Comparison of ENCODE assay signal across 34 mouse cellular contexts in the genomic region with DNA sequence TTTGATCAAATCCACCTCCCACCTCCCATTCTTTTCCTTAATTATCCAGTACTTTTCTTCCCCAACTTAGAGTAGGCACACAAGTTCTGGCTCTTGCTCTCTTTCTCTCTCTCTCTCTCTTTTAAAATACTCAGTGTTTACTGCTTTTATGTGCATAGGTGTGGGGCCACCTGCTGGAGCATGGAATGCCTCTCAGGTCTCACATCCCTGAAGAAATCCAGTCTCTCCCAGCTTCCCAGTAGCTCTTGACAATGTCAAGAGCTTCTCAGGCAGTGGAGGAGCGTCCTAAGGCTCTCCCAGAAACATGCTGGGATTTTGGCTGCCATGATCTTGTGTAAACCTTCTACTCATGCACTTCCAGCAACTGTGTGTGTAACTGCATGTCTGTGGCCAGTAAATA. TPM values are rescaled to one million over a fixed set of nuclear protein-coding genes. Genes with fewer than 3 reads are reported as not detected.
A peak's percentile ranks its signal among the peaks of the same experiment; 100 is the strongest.
DNase-seq lines count a peak whose midpoint lies in the region; ATAC-seq and TF ChIP-seq lines count a peak whose summit lies in the region.
"Had no signal": no experiment of that assay in that cellular context is flagged by ENCODE, and none has a peak within 500 bp of the region (broad histone marks: within the 10 kb centered on the region; RNA-seq: fewer than 3 reads in every experiment).

No protein-coding gene starts in this region.

- ATAC-seq in kidney, postnatal 0 days (replicated peaks; ENCODE audit: low FRiP score, low read depth): no peak
- ATAC-seq in activated CD4-positive, CD25-positive, alpha-beta regulatory T cell, adult 4 months: no peak
- no peak for ATAC-seq in forebrain, postnatal 0 days
- ATAC-seq: forebrain, embryonic 13.5 days; midbrain, embryonic 15.5 days; Patski had no signal

- H3K4me3 ChIP-seq in kidney, postnatal 0 days (replicated peaks; ENCODE audit: low read depth, low read length): no peak overlapping the region
- no peak overlapping the region for H3K4me3 ChIP-seq in lung, adult 2 months (replicated peaks; ENCODE audit: extremely low read depth, low read depth, low read length)
- H3K4me3 ChIP-seq in forebrain, postnatal 0 days (ENCODE audit: low read depth, low read length): no peak overlapping the region
- H3K4me3 ChIP-seq: forebrain, embryonic 13.5 days; heart, embryonic 12.5 days; hindbrain, embryonic 13.5 days; limb, embryonic 12.5 days; midbrain, embryonic 10.5 days; midbrain, embryonic 15.5 days had no signal

- WGBS in kidney, postnatal 0 days: 71% methylated on average over 1 of the region's 1 CpGs
- WGBS in lung, adult 2 months: 63% methylated on average over 1 of the region's 1 CpGs
- WGBS in forebrain, postnatal 0 days: 57% methylated on average over 1 of the region's 1 CpGs

- no peak overlapping the region for H3K4me2 ChIP-seq in kidney, postnatal 0 days (ENCODE audit: low read length)
- H3K4me2 ChIP-seq in forebrain, postnatal 0 days (ENCODE audit: low read depth): no peak overlapping the region
- H3K4me2 ChIP-seq: forebrain, embryonic 13.5 days; heart, embryonic 12.5 days; hindbrain, embryonic 13.5 days; limb, embryonic 12.5 days; midbrain, embryonic 15.5 days had no signal

- TF ChIP-seq CTCF in kidney, postnatal 0 days (IDR thresholded peaks at IDR 0.05; ENCODE audit: low read depth): peak; percentile 31; the same call in 1 of the 2 replicates
- TF ChIP-seq CTCF in lung, adult 2 months (IDR thresholded peaks at IDR 0.05; ENCODE audit: insufficient read depth, low read length): 0 out of 2 replicates have a peak, but pooled peaks have one; percentile 20
- TF ChIP-seq CTCF in forebrain, postnatal 0 days (IDR thresholded peaks at IDR 0.05; ENCODE audit: low read depth): no peak

- H3K36me3 ChIP-seq in kidney, postnatal 0 days (ENCODE audit: insufficient read depth, low read length): no peaks in the 10 kb centered on the region
- no peaks in the 10 kb centered on the region for H3K36me3 ChIP-seq in forebrain, postnatal 0 days (ENCODE audit: insufficient read depth)
- H3K36me3 ChIP-seq: hindbrain, embryonic 13.5 days; midbrain, embryonic 10.5 days; midbrain, embryonic 15.5 days had no signal

- no peaks in the 10 kb centered on the region for H3K27me3 ChIP-seq in kidney, postnatal 0 days (ENCODE audit: insufficient read depth, low read length)
- H3K27me3 ChIP-seq in forebrain, postnatal 0 days (ENCODE audit: insufficient read depth, low read length): no peaks in the 10 kb centered on the region
- H3K27me3 ChIP-seq: forebrain, embryonic 13.5 days; heart, embryonic 12.5 days; hindbrain, embryonic 13.5 days; limb, embryonic 12.5 days; midbrain, embryonic 15.5 days; Patski had no signal

- H3K4me1 ChIP-seq in kidney, postnatal 0 days (replicated peaks; ENCODE audit: insufficient read depth, low read length): no peaks in the 10 kb centered on the region
- peaks cover 2% of the 10 kb centered on the region; the same call in 1 of the 2 replicates for H3K4me1 ChIP-seq in lung, adult 2 months (ENCODE audit: control insufficient read depth, insufficient read depth, low read length)
- H3K4me1 ChIP-seq in forebrain, postnatal 0 days (ENCODE audit: insufficient read depth): no peaks in the 10 kb centered on the region
- H3K4me1 ChIP-seq: forebrain, embryonic 13.5 days; heart, embryonic 12.5 days; hindbrain, embryonic 13.5 days; limb, embryonic 12.5 days; midbrain, embryonic 10.5 days; midbrain, embryonic 15.5 days had no signal

- no peak overlapping the region for H3K9ac ChIP-seq in kidney, postnatal 0 days (ENCODE audit: low read depth, low read length)
- no peak overlapping the region for H3K9ac ChIP-seq in forebrain, postnatal 0 days
- H3K9ac ChIP-seq: forebrain, embryonic 13.5 days; heart, embryonic 12.5 days; hindbrain, embryonic 13.5 days; limb, embryonic 12.5 days; midbrain, embryonic 15.5 days had no signal

- TF ChIP-seq POLR2A in lung, adult 2 months (IDR thresholded peaks at IDR 0.05; ENCODE audit: borderline replicate concordance, extremely low read depth, low read depth, low read length): no peak

- no peak overlapping the region for H3K27ac ChIP-seq in kidney, postnatal 0 days
- no peak overlapping the region for H3K27ac ChIP-seq in forebrain, postnatal 0 days (ENCODE audit: low read depth, low read length)
- H3K27ac ChIP-seq: forebrain, embryonic 13.5 days; hindbrain, embryonic 13.5 days; limb, embryonic 12.5 days; midbrain, embryonic 10.5 days; midbrain, embryonic 15.5 days had no signal

- no peaks in the 10 kb centered on the region for H3K9me3 ChIP-seq in kidney, postnatal 0 days (replicated peaks; ENCODE audit: low read length)
- H3K9me3 ChIP-seq in forebrain, postnatal 0 days (ENCODE audit: low read length): no peaks in the 10 kb centered on the region
- H3K9me3 ChIP-seq: forebrain, embryonic 13.5 days; heart, embryonic 12.5 days; hindbrain, embryonic 13.5 days; limb, embryonic 12.5 days; midbrain, embryonic 10.5 days; midbrain, embryonic 15.5 days had no signal

- no peak for DNase-seq in kidney, postnatal 0 days (ENCODE audit: low spot score)
- no peak for DNase-seq in kidney, adult 11 months
- peak; percentile 3 for DNase-seq in R1 (ENCODE audit: low read depth, low spot score)
- DNase-seq in lung, adult 2 months: no peak
- DNase-seq in lung, postnatal 36 days: peak; percentile 62
- no peak for DNase-seq in forebrain, postnatal 0 days
- DNase-seq: adrenal gland, adult 2 months; adrenal gland, postnatal 36 days; B cell, adult 2 months; cerebellum, adult 18-20 months; cerebellum, postnatal 25 days; gastrocnemius, postnatal 25 days; heart, adult 18-20 months; heart, postnatal 4 days; kidney, adult 18-20 months; kidney, postnatal 10 days; right cerebral cortex, postnatal 4 days; thymus, adult 2 months; thymus, postnatal 36 days had no signal

RNA-seq across cellular contexts. Expression of a gene that starts 27.0 kb away (rescaled TPM):
- polyA plus RNA-seq in kidney, postnatal 0 days (2015; fragmentation: Nextera tagmentation; extraction: Ambion mirVana): 0.58 and 0.82 TPM in 2 replicates
- 0.66 and 0.98 TPM in 2 replicates for polyA plus RNA-seq in lung, adult 2 months (2012; rRNA removed)
- polyA plus RNA-seq in activated CD4-positive, CD25-positive, alpha-beta regulatory T cell, adult 4 months (2017; shearing (Covaris generic)): 1 to 10 TPM in 1 of 2 experiments, under 1 TPM in 1; 0.74 to 1.0 TPM
- not detected in 2 replicates for total RNA-seq in forebrain, postnatal 0 days (2014; rRNA removed)
- polyA plus RNA-seq in forebrain, postnatal 0 days (2015; fragmentation: Nextera tagmentation; extraction: Ambion mirVana): 0.29 and 0.36 TPM in 2 replicates
- total RNA-seq: adrenal gland, adult 2 months; adrenal gland, postnatal 36 days; gastrocnemius, postnatal 25 days; layer of hippocampus, postnatal 10 days; left cerebral cortex, adult 18-20 months; left cerebral cortex, postnatal 14 days; megakaryocyte progenitor cell, adult 5-6 weeks; MEL had no signal
- polyA plus RNA-seq: adrenal gland, adult 2 months; embryonic facial prominence, embryonic 11.5 days; forebrain, embryonic 13.5 days; midbrain, embryonic 10.5 days; neural tube, embryonic 11.5 days had no signal

Comparison
In these comparisons a context has a peak if more than half of its experiments do, and no peak if none do; other contexts are left out.
1. DNase-seq: peak in R1 (single experiment) and lung, postnatal 36 days (single experiment); none in kidney, postnatal 0 days (single experiment), kidney, adult 11 months (single experiment), lung, adult 2 months (single experiment) and forebrain, postnatal 0 days (single experiment).